Mouse (Mus musculus): Measurements from ENCODE around the gene Rnf224.

Gene Rnf224

GRCm38 (mm10) chr2:25225811-25226379 lies 10.7 kb downstream of the Rnf224 start:
- peak; percentile 30 for DNase-seq

- peak; percentile 100 for DNase-seq
These were observed 11.5 kb downstream of the Rnf224 start for GRCm38 (mm10) chr2:25224766-25225752.

- no peak for DNase-seq
These were observed 12.2 kb downstream of the Rnf224 start, which contains the start of gene Tubb4b for GRCm38 (mm10) chr2:25224492-25224765. Gene Tubb4b (minus strand): TSS chr2:25224702.

GRCm38 (mm10) chr2:25223681-25224491 lies 12.7 kb downstream of the Rnf224 start:
- DNase-seq, result peak; percentile 84

GRCm38 (mm10) chr2:25221331-25221772 lies 15.2 kb downstream of the Rnf224 start:
- DNase-seq, result no peak

- no peak for DNase-seq
These were observed 18.1 kb downstream of the Rnf224 start, which contains the start of gene Fam166a for GRCm38 (mm10) chr2:25218445-25218844. Gene Fam166a (plus strand): TSS chr2:25218745.

GRCm38 (mm10) chr2:25217666-25218065 lies 18.9 kb downstream of the Rnf224 start:
- DNase-seq, result no peak

GRCm38 (mm10) chr2:25214444-25214843 lies 22.1 kb downstream of the Rnf224 start, which contains the start of gene Stpg3:
Gene Stpg3 (minus strand): TSS chr2:25214637.
- DNase-seq, result no peak

- no peak for DNase-seq
These were observed 23.2 kb downstream of the Rnf224 start for GRCm38 (mm10) chr2:25213266-25213865.

- DNase-seq, result peak; percentile 84
These were observed 25.4 kb downstream of the Rnf224 start, which contains the start of gene Nelfb for GRCm38 (mm10) chr2:25211121-25211670. Gene Nelfb (minus strand): TSS chr2:25211489.

GRCm38 (mm10) chr2:25210686-25211085 lies 25.9 kb downstream of the Rnf224 start:
- DNase-seq, result no peak

- no peak for DNase-seq
These were observed 29.0 kb downstream of the Rnf224 start for GRCm38 (mm10) chr2:25207593-25207992.

GRCm38 (mm10) chr2:25203631-25204214 lies 32.9 kb downstream of the Rnf224 start:
- no peak for DNase-seq

- DNase-seq, result no peak
These were observed 36.0 kb downstream of the Rnf224 start for GRCm38 (mm10) chr2:25200631-25201030.

- no peak for DNase-seq
These were observed 38.6 kb downstream of the Rnf224 start for GRCm38 (mm10) chr2:25197946-25198345.

- no peak for DNase-seq
These were observed 39.4 kb downstream of the Rnf224 start for GRCm38 (mm10) chr2:25197191-25197590.

- DNase-seq, result no peak
These were observed 40.2 kb downstream of the Rnf224 start, which contains the start of gene Tor4a for GRCm38 (mm10) chr2:25196172-25196954. Gene Tor4a (minus strand): TSS chr2:25196886.

GRCm38 (mm10) chr2:25195211-25196156 lies 41.1 kb downstream of the Rnf224 start:
- DNase-seq, result no peak

GRCm38 (mm10) chr2:25194486-25195171 lies 42.0 kb downstream of the Rnf224 start:
- DNase-seq, result no peak

Measured in cerebellum, adult 11-12 months (tissue).